In genomic region chr13:54063292-54063691, GRCm38 (mm10) we compare ENCODE assay signal across 7 mouse cellular contexts. TPM values are rescaled to one million over a fixed set of nuclear protein-coding genes. Genes with fewer than 3 reads are reported as not detected.
DNase-seq lines count a peak whose midpoint lies in the region; ATAC-seq and TF ChIP-seq lines count a peak whose summit lies in the region.

No protein-coding gene starts in this region.

- peak; percentile 76 for DNase-seq in hindbrain, postnatal 0 days (ENCODE audit: low spot score)
- DNase-seq in hindbrain, embryonic 10.5 days (ENCODE audit: low spot score) = no peak
- DNase-seq in midbrain, embryonic 11.5 days (ENCODE audit: low spot score, missing footprints) = peak; percentile 89
- DNase-seq in brain, adult 2 months (ENCODE audit: low read depth, low spot score) = peak; percentile 54
- peak; percentile 65 for DNase-seq in retina, postnatal 1 day

- H3K4me3 ChIP-seq in hindbrain, postnatal 0 days (ENCODE audit: low read length) = no peak overlapping the region
- no peak overlapping the region for H3K4me3 ChIP-seq in hindbrain, embryonic 10.5 days
- no peak overlapping the region for H3K4me3 ChIP-seq in midbrain, embryonic 11.5 days (ENCODE audit: low read depth, low read length)
- no peak overlapping the region for H3K4me3 ChIP-seq in midbrain, embryonic 13.5 days (replicated peaks)
- H3K4me3 ChIP-seq in forebrain, embryonic 12.5 days (replicated peaks) = no peak overlapping the region

- ATAC-seq in hindbrain, postnatal 0 days = no peak
- ATAC-seq in midbrain, embryonic 11.5 days (ENCODE audit: low FRiP score) = no peak
- no peak for ATAC-seq in midbrain, embryonic 13.5 days
- no peak for ATAC-seq in forebrain, embryonic 12.5 days (ENCODE audit: low FRiP score)

- peak; percentile 69 for TF ChIP-seq CTCF in hindbrain, postnatal 0 days (IDR thresholded peaks at IDR 0.05; ENCODE audit: low read depth)

- H3K27ac ChIP-seq in hindbrain, postnatal 0 days = no peak overlapping the region
- no peak overlapping the region for H3K27ac ChIP-seq in hindbrain, embryonic 10.5 days
- no peak overlapping the region for H3K27ac ChIP-seq in midbrain, embryonic 11.5 days (ENCODE audit: low read depth, low read length)
- H3K27ac ChIP-seq in midbrain, embryonic 13.5 days = no peak overlapping the region
- H3K27ac ChIP-seq in forebrain, embryonic 12.5 days = no peak overlapping the region

- H3K27me3 ChIP-seq in hindbrain, postnatal 0 days (ENCODE audit: insufficient read depth, low read length) = no peaks in the 10 kb centered on the region
- no peaks in the 10 kb centered on the region for H3K27me3 ChIP-seq in hindbrain, embryonic 10.5 days (ENCODE audit: insufficient read depth, poor library complexity, severe bottlenecking)
- no peaks in the 10 kb centered on the region for H3K27me3 ChIP-seq in midbrain, embryonic 11.5 days (ENCODE audit: control insufficient read depth, insufficient read depth, low read length)
- peaks cover 19% of the 10 kb centered on the region for H3K27me3 ChIP-seq in midbrain, embryonic 13.5 days
- H3K27me3 ChIP-seq in forebrain, embryonic 12.5 days = peaks cover 38% of the 10 kb centered on the region

- no peak overlapping the region for H3K4me2 ChIP-seq in hindbrain, postnatal 0 days (ENCODE audit: low read depth, low read length)
- no peak overlapping the region for H3K4me2 ChIP-seq in midbrain, embryonic 11.5 days
- no peak overlapping the region for H3K4me2 ChIP-seq in midbrain, embryonic 13.5 days (replicated peaks)
- no peak overlapping the region for H3K4me2 ChIP-seq in forebrain, embryonic 12.5 days

- 3% methylated on average over 3 of the region's 3 CpGs for WGBS in hindbrain, postnatal 0 days
- 3% methylated on average over 3 of the region's 3 CpGs for WGBS in hindbrain, embryonic 10.5 days
- 4% methylated on average over 3 of the region's 3 CpGs for WGBS in midbrain, embryonic 11.5 days
- 1% methylated on average over 3 of the region's 3 CpGs for WGBS in midbrain, embryonic 13.5 days
- WGBS in forebrain, embryonic 12.5 days = 2% methylated on average over 3 of the region's 3 CpGs

- no peak overlapping the region for H3K9ac ChIP-seq in hindbrain, postnatal 0 days (replicated peaks; ENCODE audit: low read length)
- H3K9ac ChIP-seq in midbrain, embryonic 11.5 days (ENCODE audit: low read length) = no peak overlapping the region
- H3K9ac ChIP-seq in midbrain, embryonic 13.5 days (replicated peaks) = no peak overlapping the region
- no peak overlapping the region for H3K9ac ChIP-seq in forebrain, embryonic 12.5 days

- H3K36me3 ChIP-seq in hindbrain, postnatal 0 days (ENCODE audit: insufficient read depth, low read length) = no peaks in the 10 kb centered on the region
- no peaks in the 10 kb centered on the region for H3K36me3 ChIP-seq in hindbrain, embryonic 10.5 days
- H3K36me3 ChIP-seq in midbrain, embryonic 11.5 days (ENCODE audit: control insufficient read depth, insufficient read depth, low read length) = no peaks in the 10 kb centered on the region
- no peaks in the 10 kb centered on the region for H3K36me3 ChIP-seq in midbrain, embryonic 13.5 days
- H3K36me3 ChIP-seq in forebrain, embryonic 12.5 days (replicated peaks) = no peaks in the 10 kb centered on the region

- no peaks in the 10 kb centered on the region for H3K4me1 ChIP-seq in hindbrain, postnatal 0 days (ENCODE audit: insufficient read depth, low read length)
- H3K4me1 ChIP-seq in hindbrain, embryonic 10.5 days (replicated peaks) = peaks cover 11% of the 10 kb centered on the region
- H3K4me1 ChIP-seq in midbrain, embryonic 11.5 days (ENCODE audit: control insufficient read depth, insufficient read depth, low read length) = peaks cover 11% of the 10 kb centered on the region
- peaks cover 11% of the 10 kb centered on the region; the same call in 1 of the 2 replicates for H3K4me1 ChIP-seq in midbrain, embryonic 13.5 days (replicated peaks)
- peaks cover 10% of the 10 kb centered on the region for H3K4me1 ChIP-seq in forebrain, embryonic 12.5 days

- H3K9me3 ChIP-seq in hindbrain, postnatal 0 days (ENCODE audit: low read length) = no peaks in the 10 kb centered on the region
- H3K9me3 ChIP-seq in hindbrain, embryonic 10.5 days = no peaks in the 10 kb centered on the region
- H3K9me3 ChIP-seq in midbrain, embryonic 11.5 days (ENCODE audit: control insufficient read depth, low read length) = no peaks in the 10 kb centered on the region
- H3K9me3 ChIP-seq in midbrain, embryonic 13.5 days = no peaks in the 10 kb centered on the region
- H3K9me3 ChIP-seq in forebrain, embryonic 12.5 days = no peaks in the 10 kb centered on the region

RNA-seq across cellular contexts. Expression of gene Drd1, which starts 7.8 kb away (rescaled TPM):
- 1.2 and 2.1 TPM in 2 replicates for total RNA-seq in hindbrain, postnatal 0 days (2014; rRNA removed)
- polyA plus RNA-seq in hindbrain, postnatal 0 days (2015; fragmentation: Nextera tagmentation; extraction: Ambion mirVana) = 1.2 TPM in 2 replicates
- polyA plus RNA-seq in hindbrain, embryonic 10.5 days (2016; fragmentation: Nextera tagmentation; extraction: Ambion mirVana) = 0.61 and 0.86 TPM in 2 replicates
- polyA plus RNA-seq in midbrain, embryonic 11.5 days (2014; fragmentation: Nextera tagmentation; extraction: Ambion mirVana) = 0.55 and 0.86 TPM in 2 replicates
- 1.2 and 2.0 TPM in 2 replicates for polyA plus RNA-seq in midbrain, embryonic 13.5 days (2015; fragmentation: Nextera tagmentation; extraction: Ambion mirVana)
- 0.41 and 0.49 TPM in 2 replicates for polyA plus RNA-seq in forebrain, embryonic 12.5 days (2016; fragmentation: Nextera tagmentation; extraction: Ambion mirVana)

RNA-seq across cellular contexts. Expression of gene Sfxn1, which starts 8.4 kb away (rescaled TPM):
- total RNA-seq in hindbrain, postnatal 0 days (2014; rRNA removed) = 64.5 and 73.7 TPM in 2 replicates
- 102 and 103 TPM in 2 replicates for polyA plus RNA-seq in hindbrain, postnatal 0 days (2015; fragmentation: Nextera tagmentation; extraction: Ambion mirVana)
- 66.8 and 70.5 TPM in 2 replicates for polyA plus RNA-seq in hindbrain, embryonic 10.5 days (2016; fragmentation: Nextera tagmentation; extraction: Ambion mirVana)
- polyA plus RNA-seq in midbrain, embryonic 11.5 days (2014; fragmentation: Nextera tagmentation; extraction: Ambion mirVana) = 92.7 and 94.9 TPM in 2 replicates
- polyA plus RNA-seq in midbrain, embryonic 13.5 days (2015; fragmentation: Nextera tagmentation; extraction: Ambion mirVana) = 82.2 and 86.3 TPM in 2 replicates
- polyA plus RNA-seq in forebrain, embryonic 12.5 days (2016; fragmentation: Nextera tagmentation; extraction: Ambion mirVana) = 83.4 and 84.9 TPM in 2 replicates
